Mouse (Mus musculus) bone marrow, adult 2 months (tissue): Measurements from ENCODE around the gene Dennd1a. TPM values are rescaled to one million over a fixed set of nuclear protein-coding genes. Genes with fewer than 3 reads are reported as not detected.

Experiments used
- H3K27ac ChIP-seq: fragments of 200-500 bp; 2 replicates; pipeline ENCODE4 v1.5.1; 2012; ENCODE audit warnings: low read depth, mild to moderate bottlenecking, control low read depth, inconsistent platforms, low read length; ENCODE audit not compliant: control insufficient read depth, poor library complexity, insufficient read depth
- H3K4me1 ChIP-seq: fragments of 200-500 bp; 2 replicates; pipeline ENCODE4 v1.6.1; 2011; ENCODE audit warnings: low read length; ENCODE audit not compliant: control insufficient read depth, insufficient read depth
- H3K4me3 ChIP-seq: fragments of 200-500 bp; replicated peaks from 2 replicates; pipeline ENCODE3; 2011; ENCODE audit warnings: mild to moderate bottlenecking, low read depth, low read length, control low read depth; ENCODE audit not compliant: control insufficient read depth
- CTCF ChIP-seq: fragments of 200-500 bp; IDR thresholded peaks from 2 replicates; pipeline ENCODE4 v1.5.1; 2011; ENCODE audit warnings: low read length, control low read depth; ENCODE audit not compliant: control insufficient read depth, insufficient read depth
- POLR2A ChIP-seq: fragments of 200-500 bp; IDR thresholded peaks from 2 replicates; pipeline ENCODE4 v1.6.1; 2011; ENCODE audit warnings: low read depth, mild to moderate bottlenecking, control low read depth, low read length, borderline replicate concordance; ENCODE audit not compliant: control insufficient read depth
- WGBS: fragments of 180-500 bp; shearing (Covaris S2); methylation state at CpG from one replicate; pipeline ENCODE4 v1.1.7; 2018; 5-methylcytosine and 5-hydroxymethylcytosine counted together
- polyA plus RNA-seq: library from polyadenylated mRNA; stranded (reverse); fragments of >200 nt; gene quantifications from 2 replicates; pipeline ENCODE4 v1.2.4, GENCODE M21; 2011; ENCODE audit warnings: low replicate concordance; ENCODE audit not compliant: missing spikeins, insufficient read depth, insufficient read length

Gene Dennd1a
- 11.1 and 22.9 TPM in 2 replicates for polyA plus RNA-seq

DNA sequence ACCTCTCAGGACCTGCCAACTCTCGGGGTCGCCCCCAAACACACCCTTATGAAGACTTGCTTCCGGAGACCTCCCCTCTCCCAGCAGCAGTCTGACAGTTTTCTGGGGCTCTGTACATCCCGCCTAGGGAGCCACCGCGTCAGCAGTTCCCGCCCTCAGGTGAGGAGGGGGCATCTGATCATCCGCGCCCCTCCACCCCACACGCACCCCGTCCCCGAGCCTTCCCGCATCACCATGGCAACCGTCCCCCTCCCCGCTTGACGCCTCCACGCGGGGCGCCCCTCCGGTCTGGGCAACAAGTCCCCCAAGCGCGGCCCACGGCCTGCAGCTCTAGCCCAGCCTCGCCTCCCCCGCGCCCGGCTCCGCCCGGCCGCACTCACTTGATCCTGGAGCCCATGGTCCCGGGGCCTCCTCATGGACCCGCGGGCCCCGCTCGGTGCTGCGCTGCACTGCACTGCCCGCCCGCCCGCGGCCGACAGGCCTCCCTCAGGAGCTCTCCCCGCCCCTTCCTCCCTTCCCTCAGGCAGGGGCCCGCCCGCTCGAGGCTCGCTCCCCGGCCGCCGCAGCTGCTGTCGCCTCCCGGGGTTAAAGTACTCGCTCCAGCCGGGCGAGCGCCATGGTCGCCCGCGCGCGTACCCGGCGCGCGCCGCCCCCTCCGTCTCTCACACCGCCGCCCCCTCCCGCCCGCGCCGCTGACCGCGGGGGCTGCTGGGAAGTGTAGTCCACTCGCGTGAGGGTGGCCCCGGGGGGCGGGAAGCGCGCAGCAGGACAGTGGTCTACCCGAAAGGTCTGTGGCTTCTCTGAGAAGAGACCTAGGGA lies at the start of gene Dennd1a:
TSS of gene Dennd1a (minus strand) at position 658 of the 819 bp plus-strand sequence.
- WGBS = 1% methylated on average over 81 of the region's 81 CpGs

DNA sequence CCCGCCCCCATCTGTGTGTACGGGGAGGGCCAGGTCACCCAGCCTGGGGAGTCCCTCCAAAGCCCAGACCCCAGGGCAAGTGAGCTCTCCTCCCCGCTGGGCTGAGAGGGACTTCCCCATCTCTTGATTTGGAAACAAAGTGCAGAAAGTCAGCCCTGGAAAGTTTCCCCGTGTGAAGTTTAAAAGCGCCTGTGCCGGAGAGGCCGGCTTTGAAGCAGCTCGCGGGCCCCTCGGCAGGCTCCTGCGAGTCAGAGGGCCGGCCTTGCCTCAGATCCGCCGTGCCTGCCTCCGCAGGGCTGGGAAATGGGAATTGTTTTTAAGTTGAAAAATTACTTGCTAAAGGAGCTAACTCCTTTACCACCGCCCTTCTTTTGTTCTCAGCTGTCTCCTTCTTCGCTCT lies 49.4 kb upstream of the Dennd1a start:
- Histone ChIP-seq H3K27ac (no peak overlapping the region), H3K4me3 (no peak overlapping the region), H3K4me1 (no peaks in the 10 kb centered on the region)
- TF ChIP-seq CTCF (no peak), POLR2A (no peak)
- 2% methylated on average over 17 of the region's 17 CpGs for WGBS

More for the DNA sequence above, at the start of gene Dennd1a:
- Histone ChIP-seq H3K4me1 (peaks cover 1% of the 10 kb centered on the region; the same call in 1 of the 2 replicates), H3K4me3 (peak within 1 kb of the TSS; percentile 83), H3K27ac (peak within 1 kb of the TSS; percentile 86)
- TF ChIP-seq POLR2A (peak; percentile 53; the same call in 1 of the 2 replicates), CTCF (no peak)

GRCm38 (mm10) chr2:38333586-38334119 lies 46.5 kb upstream of the Dennd1a start:
- no peak for TF ChIP-seq POLR2A
- TF ChIP-seq CTCF = no peak
- Histone ChIP-seq H3K4me1 (no peaks in the 10 kb centered on the region), H3K4me3 (no peak overlapping the region), H3K27ac (no peak overlapping the region)
- WGBS = 53% methylated on average over 7 of the region's 7 CpGs

DNA sequence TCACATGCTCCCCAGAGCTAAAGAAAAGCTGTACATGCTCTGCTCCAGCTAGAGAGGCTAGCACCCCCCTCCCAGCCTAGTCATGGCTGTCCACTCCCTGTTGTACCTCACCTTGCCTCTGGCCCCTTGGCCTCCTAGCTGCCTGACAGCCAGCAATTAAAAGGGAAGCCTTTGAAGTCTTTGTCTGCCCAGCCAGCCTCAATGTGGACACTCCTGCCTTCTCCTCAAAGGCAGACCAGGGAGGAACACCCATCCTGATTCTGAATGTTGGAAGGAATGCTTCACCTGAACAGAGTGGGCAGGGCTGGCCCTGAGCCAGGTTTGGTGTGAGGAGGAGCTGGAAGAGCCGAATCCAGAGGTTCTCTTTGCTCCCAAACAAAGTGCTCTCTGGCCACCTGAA lies 39.5 kb upstream of the Dennd1a start:
- Histone ChIP-seq H3K4me1 (no peaks in the 10 kb centered on the region), H3K27ac (no peak overlapping the region; the same call in 1 of the 2 replicates), H3K4me3 (no peak overlapping the region)
- 81% methylated on average over 1 of the region's 1 CpGs for WGBS
- TF ChIP-seq POLR2A (no peak), CTCF (no peak)

DNA sequence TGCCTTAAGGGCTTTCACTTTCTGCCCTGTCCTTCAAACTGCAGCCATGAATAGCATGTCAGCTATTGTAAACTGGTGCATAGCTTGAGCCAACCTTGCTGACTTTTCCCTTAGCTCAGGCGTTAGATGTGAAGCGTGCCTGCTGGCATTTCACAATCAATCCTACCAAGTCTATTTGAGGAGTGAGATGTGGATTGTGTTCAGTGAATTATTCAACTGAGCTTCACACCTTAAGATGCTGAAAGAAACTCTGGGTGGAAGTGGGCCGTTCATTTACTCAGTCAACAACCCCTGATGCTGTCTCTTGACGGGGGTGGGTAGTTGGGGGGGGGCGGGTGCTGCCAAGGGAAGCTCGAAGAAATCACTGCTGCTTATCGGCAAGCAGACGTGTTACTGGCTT lies 36.2 kb upstream of the Dennd1a start:
- Histone ChIP-seq H3K4me3 (no peak overlapping the region), H3K27ac (no peak overlapping the region), H3K4me1 (no peaks in the 10 kb centered on the region; the same call in 1 of the 2 replicates)
- WGBS = 67% methylated on average over 8 of the region's 8 CpGs
- TF ChIP-seq CTCF (no peak), POLR2A (no peak)

- no peaks in the 10 kb centered on the region; the same call in 1 of the 2 replicates for H3K4me1 ChIP-seq
- H3K4me3 ChIP-seq = no peak overlapping the region
- TF ChIP-seq POLR2A (no peak), CTCF (no peak)
- H3K27ac ChIP-seq = no peak overlapping the region
- 64% methylated on average over 4 of the region's 4 CpGs for WGBS
These were observed 33.7 kb upstream of the Dennd1a start for GRCm38 (mm10) chr2:38320911-38321310.

GRCm38 (mm10) chr2:38319086-38319485 lies 31.9 kb upstream of the Dennd1a start:
- 1% methylated on average over 11 of the region's 11 CpGs for WGBS
- Histone ChIP-seq H3K4me1 (no peaks in the 10 kb centered on the region; the same call in 1 of the 2 replicates), H3K27ac (no peak overlapping the region), H3K4me3 (no peak overlapping the region)
- TF ChIP-seq CTCF (no peak), POLR2A (no peak)

- TF ChIP-seq POLR2A (no peak), CTCF (no peak)
- WGBS = 26% methylated on average over 3 of the region's 3 CpGs
These were observed 26.2 kb upstream of the Dennd1a start for GRCm38 (mm10) chr2:38313399-38313798.

GRCm38 (mm10) chr2:38312921-38313320 lies 25.7 kb upstream of the Dennd1a start:
- no peak for TF ChIP-seq CTCF
- Histone ChIP-seq H3K27ac (no peak overlapping the region), H3K4me3 (no peak overlapping the region), H3K4me1 (no peaks in the 10 kb centered on the region)
- WGBS = 87% methylated on average over 3 of the region's 3 CpGs

More at GRCm38 (mm10) chr2:38313399-38313798, 26.2 kb upstream of the Dennd1a start:
- Histone ChIP-seq H3K27ac (no peak overlapping the region), H3K4me1 (no peaks in the 10 kb centered on the region), H3K4me3 (no peak overlapping the region)
